ENCODE assay signal across 18 mouse cellular contexts in the genomic region with DNA sequence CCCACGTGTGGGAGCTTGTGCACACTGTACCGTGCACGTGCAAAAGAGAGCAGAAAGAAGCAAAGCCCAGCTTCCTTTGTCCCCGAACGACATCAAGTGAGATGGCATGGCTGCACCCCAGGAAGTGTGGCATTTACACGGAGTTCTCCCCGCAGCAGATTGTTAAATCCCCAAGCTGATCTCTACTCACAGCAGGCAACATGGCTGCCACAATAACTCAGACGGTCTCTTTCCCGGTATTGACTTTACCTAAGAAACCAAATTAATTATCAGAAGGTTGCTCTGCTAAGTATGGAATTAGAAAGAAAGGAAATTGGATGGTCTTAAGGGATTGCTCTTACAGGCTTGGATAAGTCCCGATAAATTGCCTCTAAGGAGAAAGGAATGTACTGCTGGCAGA.
A peak's percentile ranks its signal among the peaks of the same experiment; 100 is the strongest.
DNase-seq lines count a peak whose midpoint lies in the region; ATAC-seq and TF ChIP-seq lines count a peak whose summit lies in the region.
"Had no signal": no experiment of that assay in that cellular context is flagged by ENCODE, and none has a peak within 500 bp of the region (broad histone marks: within the 10 kb centered on the region; RNA-seq: fewer than 3 reads in every experiment).

No protein-coding gene starts in this region.

- no peak overlapping the region for H3K4me2 ChIP-seq in forebrain, embryonic 13.5 days
- H3K4me2 ChIP-seq in neural tube, embryonic 13.5 days: no peak overlapping the region
- no peak overlapping the region for H3K4me2 ChIP-seq in neural tube, embryonic 15.5 days
- H3K4me2 ChIP-seq in midbrain, embryonic 14.5 days (ENCODE audit: low read length): no peak overlapping the region
- no peak overlapping the region for H3K4me2 ChIP-seq in liver, postnatal 0 days (ENCODE audit: low read depth, low read length)

- H3K27ac ChIP-seq in forebrain, embryonic 10.5 days: peak overlapping the region; percentile 64; the same call in 1 of the 2 replicates
- no peak overlapping the region for H3K27ac ChIP-seq in forebrain, embryonic 13.5 days
- H3K27ac ChIP-seq in neural tube, embryonic 13.5 days (replicated peaks): 0 out of 2 replicates have a peak overlapping the region, but pooled peaks have one; percentile 33
- H3K27ac ChIP-seq in neural tube, embryonic 15.5 days (replicated peaks): no peak overlapping the region
- peak overlapping the region; percentile 61 for H3K27ac ChIP-seq in midbrain, embryonic 14.5 days (replicated peaks; ENCODE audit: low read depth, low read length)
- H3K27ac ChIP-seq in liver, postnatal 0 days (ENCODE audit: low read depth): no peak overlapping the region
- H3K27ac ChIP-seq: embryonic facial prominence, embryonic 10.5 days; heart, embryonic 10.5 days had no signal

- H3K27me3 ChIP-seq in forebrain, embryonic 10.5 days (ENCODE audit: poor library complexity, severe bottlenecking): 0 out of 2 replicates have a peak, but pooled peaks cover 4% of the 10 kb centered on the region
- no peaks in the 10 kb centered on the region for H3K27me3 ChIP-seq in forebrain, embryonic 13.5 days
- H3K27me3 ChIP-seq in neural tube, embryonic 13.5 days: no peaks in the 10 kb centered on the region
- no peaks in the 10 kb centered on the region for H3K27me3 ChIP-seq in neural tube, embryonic 15.5 days (replicated peaks)
- no peaks in the 10 kb centered on the region for H3K27me3 ChIP-seq in midbrain, embryonic 14.5 days (ENCODE audit: control insufficient read depth, insufficient read depth, low read length)
- H3K27me3 ChIP-seq in liver, postnatal 0 days (ENCODE audit: insufficient read depth, low read length): no peaks in the 10 kb centered on the region

- no peaks in the 10 kb centered on the region for H3K9me3 ChIP-seq in forebrain, embryonic 10.5 days
- no peaks in the 10 kb centered on the region for H3K9me3 ChIP-seq in forebrain, embryonic 13.5 days (replicated peaks)
- no peaks in the 10 kb centered on the region for H3K9me3 ChIP-seq in neural tube, embryonic 13.5 days
- no peaks in the 10 kb centered on the region for H3K9me3 ChIP-seq in neural tube, embryonic 15.5 days (replicated peaks)
- no peaks in the 10 kb centered on the region for H3K9me3 ChIP-seq in midbrain, embryonic 14.5 days (ENCODE audit: control insufficient read depth, low read length)
- no peaks in the 10 kb centered on the region for H3K9me3 ChIP-seq in liver, postnatal 0 days (ENCODE audit: low read length)
- H3K9me3 ChIP-seq: embryonic facial prominence, embryonic 10.5 days; heart, embryonic 10.5 days had no signal

- ATAC-seq in forebrain, embryonic 13.5 days: no peak
- ATAC-seq in neural tube, embryonic 13.5 days (ENCODE audit: low read depth): no peak
- no peak for ATAC-seq in neural tube, embryonic 15.5 days (ENCODE audit: low FRiP score)
- ATAC-seq in midbrain, embryonic 14.5 days (ENCODE audit: low FRiP score, low TSS enrichment): no peak
- ATAC-seq in liver, postnatal 0 days: no peak
- ATAC-seq: intestine, postnatal 0 days had no signal

- 50% methylated on average over 10 of the region's 10 CpGs for WGBS in forebrain, embryonic 10.5 days
- WGBS in forebrain, embryonic 13.5 days: 20% methylated on average over 10 of the region's 10 CpGs
- 54% methylated on average over 10 of the region's 10 CpGs for WGBS in neural tube, embryonic 13.5 days
- 48% methylated on average over 10 of the region's 10 CpGs for WGBS in neural tube, embryonic 15.5 days
- WGBS in midbrain, embryonic 14.5 days: 21% methylated on average over 10 of the region's 10 CpGs
- WGBS in liver, postnatal 0 days (ENCODE audit: insufficient replicate concordance): 65% methylated on average over 10 of the region's 10 CpGs

- H3K36me3 ChIP-seq in forebrain, embryonic 10.5 days (replicated peaks): no peaks in the 10 kb centered on the region
- H3K36me3 ChIP-seq in forebrain, embryonic 13.5 days (ENCODE audit: poor library complexity, severe bottlenecking): no peaks in the 10 kb centered on the region
- no peaks in the 10 kb centered on the region for H3K36me3 ChIP-seq in neural tube, embryonic 13.5 days
- H3K36me3 ChIP-seq in neural tube, embryonic 15.5 days: no peaks in the 10 kb centered on the region
- no peaks in the 10 kb centered on the region for H3K36me3 ChIP-seq in midbrain, embryonic 14.5 days (ENCODE audit: control insufficient read depth, insufficient read depth, low read length)
- H3K36me3 ChIP-seq in liver, postnatal 0 days (replicated peaks; ENCODE audit: insufficient read depth, low read length): no peaks in the 10 kb centered on the region
- H3K36me3 ChIP-seq: embryonic facial prominence, embryonic 10.5 days; heart, embryonic 10.5 days had no signal

- no peak overlapping the region for H3K9ac ChIP-seq in forebrain, embryonic 13.5 days
- H3K9ac ChIP-seq in neural tube, embryonic 13.5 days: no peak overlapping the region
- no peak overlapping the region for H3K9ac ChIP-seq in neural tube, embryonic 15.5 days (replicated peaks)
- no peak overlapping the region for H3K9ac ChIP-seq in midbrain, embryonic 14.5 days (replicated peaks; ENCODE audit: low read length)
- H3K9ac ChIP-seq in liver, postnatal 0 days (replicated peaks): no peak overlapping the region

- no peak overlapping the region for H3K4me3 ChIP-seq in forebrain, embryonic 10.5 days
- no peak overlapping the region for H3K4me3 ChIP-seq in forebrain, embryonic 13.5 days
- no peak overlapping the region for H3K4me3 ChIP-seq in neural tube, embryonic 13.5 days
- H3K4me3 ChIP-seq in neural tube, embryonic 15.5 days (replicated peaks): no peak overlapping the region
- H3K4me3 ChIP-seq in midbrain, embryonic 14.5 days (replicated peaks; ENCODE audit: low read depth, low read length): no peak overlapping the region; the same call in 1 of the 2 replicates
- H3K4me3 ChIP-seq in liver, postnatal 0 days (ENCODE audit: low read depth, low read length): no peak overlapping the region
- H3K4me3 ChIP-seq: embryonic facial prominence, embryonic 10.5 days; heart, embryonic 10.5 days had no signal

- no peak for TF ChIP-seq CTCF in liver, postnatal 0 days (IDR thresholded peaks at IDR 0.05; ENCODE audit: low read depth)

- peaks cover 9% of the 10 kb centered on the region for H3K4me1 ChIP-seq in forebrain, embryonic 10.5 days
- H3K4me1 ChIP-seq in forebrain, embryonic 13.5 days: no peaks in the 10 kb centered on the region
- H3K4me1 ChIP-seq in neural tube, embryonic 13.5 days (replicated peaks): no peaks in the 10 kb centered on the region
- H3K4me1 ChIP-seq in neural tube, embryonic 15.5 days: peaks cover 7% of the 10 kb centered on the region
- 0 out of 2 replicates have a peak, but pooled peaks cover 5% of the 10 kb centered on the region for H3K4me1 ChIP-seq in midbrain, embryonic 14.5 days (ENCODE audit: control insufficient read depth, insufficient read depth, low read length)
- no peaks in the 10 kb centered on the region for H3K4me1 ChIP-seq in liver, postnatal 0 days (ENCODE audit: insufficient read depth)
- H3K4me1 ChIP-seq: heart, embryonic 10.5 days had no signal

- no peak for DNase-seq in forebrain, embryonic 10.5 days (ENCODE audit: extremely low spot score, low spot score)
- DNase-seq in midbrain, embryonic 14.5 days: peak; percentile 51
- no peak for DNase-seq in liver, postnatal 0 days
- DNase-seq in adrenal gland, adult 18-20 months (ENCODE audit: low spot score in 2 of 2): no peak
- no peak for DNase-seq in urinary bladder, postnatal 36 days (ENCODE audit: low spot score in 2 of 2)
- DNase-seq: adrenal gland, postnatal 14 days; cerebellum, adult 9-11 months; gastrocnemius, postnatal 10 days; kidney, postnatal 36 days; lung, postnatal 10 days; right cerebral cortex, postnatal 4 days; thymus, postnatal 14 days had no signal

- TF ChIP-seq EP300 in liver, postnatal 0 days (IDR thresholded peaks at IDR 0.05; ENCODE audit: low read depth): no peak

Comparison
In these comparisons a context has a peak if more than half of its experiments do, and no peak if none do; other contexts are left out.
1. H3K27ac ChIP-seq: peak in forebrain, embryonic 10.5 days (single experiment), neural tube, embryonic 13.5 days (single experiment) and midbrain, embryonic 14.5 days (single experiment); none in forebrain, embryonic 13.5 days (single experiment), neural tube, embryonic 15.5 days (single experiment) and liver, postnatal 0 days (single experiment).